Mouse (Mus musculus): ENCODE measurements around the gene Itprip. TPM values are rescaled to one million over a fixed set of nuclear protein-coding genes. Genes with fewer than 3 reads are reported as not detected.

Itprip gene
- polyA plus RNA-seq, 1 experiment from 2014 or later: 8.8 TPM

- peak; percentile 24 for ATAC-seq
- under 1% methylated on average over 29 of the region's 29 CpGs for WGBS
- H3K9me3 ChIP-seq (ENCODE audit: control insufficient read depth, low read length): no peaks in the 10 kb centered on the region
- H3K36me3 ChIP-seq (ENCODE audit: control insufficient read depth, insufficient read depth, low read length): no peaks in the 10 kb centered on the region
- H3K27me3 ChIP-seq (replicated peaks; ENCODE audit: control insufficient read depth, insufficient read depth, low read length): no peaks in the 10 kb centered on the region
- H3K4me1 ChIP-seq (ENCODE audit: control insufficient read depth, insufficient read depth, low read length): peaks cover 23% of the 10 kb centered on the region
- peak overlapping the region; percentile 92 for H3K4me3 ChIP-seq (ENCODE audit: low read length)
- peak overlapping the region; percentile 76 for H3K4me2 ChIP-seq (ENCODE audit: low read depth, low read length)
- H3K9ac ChIP-seq (ENCODE audit: low read depth, low read length): peak overlapping the region; percentile 86
- H3K27ac ChIP-seq (ENCODE audit: low read length): peak overlapping the region; percentile 96
Measured at GRCm38 (mm10) chr19:47918455-47919101, 521 bp downstream of the Itprip start.

- H3K9me3 ChIP-seq (ENCODE audit: control insufficient read depth, low read length): no peaks in the 10 kb centered on the region
- H3K27me3 ChIP-seq (replicated peaks; ENCODE audit: control insufficient read depth, insufficient read depth, low read length): no peaks in the 10 kb centered on the region
- H3K27ac ChIP-seq (ENCODE audit: low read length): no peak overlapping the region
- peak overlapping the region; percentile 76 for H3K4me2 ChIP-seq (ENCODE audit: low read depth, low read length)
- H3K9ac ChIP-seq (ENCODE audit: low read depth, low read length): peak overlapping the region; percentile 86
- peaks cover 23% of the 10 kb centered on the region for H3K4me1 ChIP-seq (ENCODE audit: control insufficient read depth, insufficient read depth, low read length)
- no peaks in the 10 kb centered on the region for H3K36me3 ChIP-seq (ENCODE audit: control insufficient read depth, insufficient read depth, low read length)
- H3K4me3 ChIP-seq (ENCODE audit: low read length): peak overlapping the region; percentile 92
- WGBS: 20% methylated on average over 9 of the region's 9 CpGs
- ATAC-seq: no peak
Measured at GRCm38 (mm10) chr19:47918016-47918415, 1.1 kb downstream of the Itprip start.

DNA sequence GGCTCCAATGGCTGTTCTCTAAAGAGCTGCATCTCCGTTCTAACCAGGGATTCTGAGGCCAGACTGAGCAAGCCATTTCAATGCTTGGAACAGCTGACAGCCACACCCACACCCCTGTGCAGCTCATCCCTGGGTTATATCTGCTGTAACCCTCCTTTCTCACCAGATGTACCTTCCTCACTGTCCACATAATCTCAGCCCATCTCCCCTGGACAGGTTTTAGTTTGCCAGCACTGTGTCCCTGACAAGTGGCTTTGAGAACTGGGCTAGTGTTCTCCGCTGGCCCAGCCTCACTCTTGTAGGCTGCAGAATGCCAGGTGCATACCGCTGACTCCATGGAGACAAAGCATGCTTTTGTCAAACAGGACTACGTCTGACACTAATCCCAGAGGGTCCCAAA is 1.7 kb downstream of the Itprip start:
- no peak for ATAC-seq
- peak overlapping the region; percentile 86 for H3K9ac ChIP-seq (ENCODE audit: low read depth, low read length)
- peak overlapping the region; percentile 76 for H3K4me2 ChIP-seq (ENCODE audit: low read depth, low read length)
- H3K27me3 ChIP-seq (replicated peaks; ENCODE audit: control insufficient read depth, insufficient read depth, low read length): no peaks in the 10 kb centered on the region
- no peak overlapping the region for H3K27ac ChIP-seq (ENCODE audit: low read length)
- peak overlapping the region; percentile 92; the same call in 1 of the 2 replicates for H3K4me3 ChIP-seq (ENCODE audit: low read length)
- no peaks in the 10 kb centered on the region for H3K36me3 ChIP-seq (ENCODE audit: control insufficient read depth, insufficient read depth, low read length)
- no peaks in the 10 kb centered on the region for H3K9me3 ChIP-seq (ENCODE audit: control insufficient read depth, low read length)
- WGBS: 32% methylated on average over 4 of the region's 4 CpGs
- H3K4me1 ChIP-seq (ENCODE audit: control insufficient read depth, insufficient read depth, low read length): peaks cover 23% of the 10 kb centered on the region

GRCm38 (mm10) chr19:47915251-47915650 is 3.8 kb downstream of the Itprip start:
- no peak overlapping the region for H3K4me2 ChIP-seq (ENCODE audit: low read depth, low read length)
- H3K4me1 ChIP-seq (ENCODE audit: control insufficient read depth, insufficient read depth, low read length): peaks cover 19% of the 10 kb centered on the region
- no peaks in the 10 kb centered on the region for H3K27me3 ChIP-seq (replicated peaks; ENCODE audit: control insufficient read depth, insufficient read depth, low read length)
- H3K9me3 ChIP-seq (ENCODE audit: control insufficient read depth, low read length): no peaks in the 10 kb centered on the region
- no peak overlapping the region for H3K27ac ChIP-seq (ENCODE audit: low read length)
- 82% methylated on average over 4 of the region's 4 CpGs for WGBS
- H3K9ac ChIP-seq (ENCODE audit: low read depth, low read length): no peak overlapping the region
- no peak overlapping the region for H3K4me3 ChIP-seq (ENCODE audit: low read length)
- no peaks in the 10 kb centered on the region for H3K36me3 ChIP-seq (ENCODE audit: control insufficient read depth, insufficient read depth, low read length)
- ATAC-seq: no peak

DNA sequence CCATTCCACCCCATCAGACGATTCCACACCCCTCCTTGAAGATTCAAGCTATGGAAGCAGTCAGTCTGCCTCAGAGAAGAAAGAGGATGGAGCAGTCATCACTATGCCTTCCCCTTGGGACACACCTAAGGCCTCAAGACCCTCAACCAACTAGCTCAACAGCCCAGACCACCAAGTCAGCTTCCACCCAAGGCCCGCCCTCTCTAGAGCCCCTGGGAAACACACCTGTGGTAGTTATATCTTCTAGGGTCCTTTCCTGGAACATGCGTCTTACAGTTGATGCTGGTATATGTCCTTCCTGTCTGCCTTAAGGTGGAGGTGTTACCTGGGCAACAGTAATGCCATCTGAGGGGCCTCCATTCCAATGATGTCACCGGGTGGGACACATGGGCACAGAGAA is 4.9 kb downstream of the Itprip start:
- Histone ChIP-seq H3K4me2 (ENCODE audit: low read depth, low read length) (no peak overlapping the region), H3K9me3 (ENCODE audit: control insufficient read depth, low read length) (no peaks in the 10 kb centered on the region), H3K4me1 (ENCODE audit: control insufficient read depth, insufficient read depth, low read length) (peaks cover 21% of the 10 kb centered on the region), H3K4me3 (ENCODE audit: low read length) (no peak overlapping the region), H3K27ac (ENCODE audit: low read length) (no peak overlapping the region), H3K27me3 (replicated peaks; ENCODE audit: control insufficient read depth, insufficient read depth, low read length) (no peaks in the 10 kb centered on the region), H3K9ac (ENCODE audit: low read depth, low read length) (no peak overlapping the region), H3K36me3 (ENCODE audit: control insufficient read depth, insufficient read depth, low read length) (no peaks in the 10 kb centered on the region)
- 95% methylated on average over 4 of the region's 4 CpGs for WGBS
- ATAC-seq: no peak

DNA sequence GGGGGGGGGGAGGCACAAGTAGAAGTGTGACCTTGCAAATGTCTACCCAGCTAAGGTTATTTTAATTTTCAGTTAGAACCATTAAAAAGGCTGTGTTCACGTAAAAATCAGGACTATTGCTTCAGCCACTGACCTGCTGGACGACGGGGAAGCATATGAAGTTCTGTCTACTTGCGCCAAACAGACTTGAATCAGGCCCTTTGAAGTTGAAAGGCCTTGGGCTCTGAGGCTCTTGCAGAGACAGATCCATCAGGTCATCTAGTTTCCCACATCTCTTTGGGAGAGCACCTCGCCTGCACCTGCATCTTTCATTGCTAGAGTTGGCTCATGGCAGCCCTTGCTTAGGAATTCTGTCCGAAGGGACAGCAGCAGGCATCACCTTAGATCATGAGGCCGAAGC is 5.8 kb downstream of the Itprip start:
- H3K36me3 ChIP-seq (ENCODE audit: control insufficient read depth, insufficient read depth, low read length): no peaks in the 10 kb centered on the region
- no peak overlapping the region for H3K4me3 ChIP-seq (ENCODE audit: low read length)
- WGBS: 89% methylated on average over 7 of the region's 7 CpGs
- no peak overlapping the region for H3K27ac ChIP-seq (ENCODE audit: low read length)
- ATAC-seq: no peak
- peaks cover 26% of the 10 kb centered on the region for H3K4me1 ChIP-seq (ENCODE audit: control insufficient read depth, insufficient read depth, low read length)
- no peak overlapping the region for H3K9ac ChIP-seq (ENCODE audit: low read depth, low read length)
- H3K4me2 ChIP-seq (ENCODE audit: low read depth, low read length): no peak overlapping the region
- H3K27me3 ChIP-seq (replicated peaks; ENCODE audit: control insufficient read depth, insufficient read depth, low read length): no peaks in the 10 kb centered on the region
- H3K9me3 ChIP-seq (ENCODE audit: control insufficient read depth, low read length): no peaks in the 10 kb centered on the region

- no peak overlapping the region for H3K4me2 ChIP-seq (ENCODE audit: low read depth, low read length)
- no peaks in the 10 kb centered on the region for H3K36me3 ChIP-seq (ENCODE audit: control insufficient read depth, insufficient read depth, low read length)
- WGBS: 88% methylated on average over 4 of the region's 4 CpGs
Measured at GRCm38 (mm10) chr19:47910751-47911150, 8.3 kb downstream of the Itprip start.

GRCm38 (mm10) chr19:47910117-47910618 is 8.9 kb downstream of the Itprip start:
- Histone ChIP-seq H3K4me3 (ENCODE audit: low read length) (no peak overlapping the region), H3K4me1 (ENCODE audit: control insufficient read depth, insufficient read depth, low read length) (peaks cover 13% of the 10 kb centered on the region), H3K4me2 (ENCODE audit: low read depth, low read length) (no peak overlapping the region; the same call in 1 of the 2 replicates), H3K27ac (ENCODE audit: low read length) (no peak overlapping the region; the same call in 1 of the 2 replicates), H3K36me3 (ENCODE audit: control insufficient read depth, insufficient read depth, low read length) (no peaks in the 10 kb centered on the region), H3K27me3 (replicated peaks; ENCODE audit: control insufficient read depth, insufficient read depth, low read length) (no peaks in the 10 kb centered on the region), H3K9me3 (ENCODE audit: control insufficient read depth, low read length) (no peaks in the 10 kb centered on the region), H3K9ac (ENCODE audit: low read depth, low read length) (peak overlapping the region; percentile 48; the same call in 1 of the 2 replicates)
- WGBS: 42% methylated on average over 4 of the region's 4 CpGs
- ATAC-seq: no peak

More at GRCm38 (mm10) chr19:47910751-47911150, 8.3 kb downstream of the Itprip start:
- H3K4me3 ChIP-seq (ENCODE audit: low read length): no peak overlapping the region
- no peak overlapping the region for H3K27ac ChIP-seq (ENCODE audit: low read length)
- H3K4me1 ChIP-seq (ENCODE audit: control insufficient read depth, insufficient read depth, low read length): peaks cover 11% of the 10 kb centered on the region
- no peak for ATAC-seq
- no peak overlapping the region for H3K9ac ChIP-seq (ENCODE audit: low read depth, low read length)
- no peaks in the 10 kb centered on the region for H3K9me3 ChIP-seq (ENCODE audit: control insufficient read depth, low read length)
- no peaks in the 10 kb centered on the region for H3K27me3 ChIP-seq (replicated peaks; ENCODE audit: control insufficient read depth, insufficient read depth, low read length)

GRCm38 (mm10) chr19:47909387-47910116 is 9.5 kb downstream of the Itprip start:
- Histone ChIP-seq H3K27me3 (replicated peaks; ENCODE audit: control insufficient read depth, insufficient read depth, low read length) (no peaks in the 10 kb centered on the region), H3K4me3 (ENCODE audit: low read length) (peak overlapping the region; percentile 3; the same call in 1 of the 2 replicates), H3K4me2 (ENCODE audit: low read depth, low read length) (peak overlapping the region; percentile 30), H3K9me3 (ENCODE audit: control insufficient read depth, low read length) (no peaks in the 10 kb centered on the region), H3K27ac (ENCODE audit: low read length) (peak overlapping the region; percentile 40), H3K4me1 (ENCODE audit: control insufficient read depth, insufficient read depth, low read length) (peaks cover 14% of the 10 kb centered on the region), H3K36me3 (ENCODE audit: control insufficient read depth, insufficient read depth, low read length) (no peaks in the 10 kb centered on the region), H3K9ac (ENCODE audit: low read depth, low read length) (peak overlapping the region; percentile 48)
- 11% methylated on average over 9 of the region's 10 CpGs for WGBS
- peak; percentile 54 for ATAC-seq
